Mouse (Mus musculus): ENCODE data around the gene Gm20388. TPM values are rescaled to one million over a fixed set of nuclear protein-coding genes. Genes with fewer than 3 reads are reported as not detected.

Gm20388 gene
- polyA plus RNA-seq, 1 experiment from 2014 or later = not detected

- 77% methylated on average over 8 of the region's 8 CpGs for WGBS
Observed at GRCm38 (mm10) chr8:120160366-120160765, 249.7 kb downstream of the Gm20388 start.

GRCm38 (mm10) chr8:120161658-120162403 is 251.2 kb downstream of the Gm20388 start:
- Histone ChIP-seq H3K4me1 (ENCODE audit: control insufficient read depth, insufficient read depth, low read length) (no peaks in the 10 kb centered on the region), H3K4me2 (replicated peaks; ENCODE audit: low read depth, low read length) (no peak overlapping the region), H3K9ac (ENCODE audit: low read depth, low read length) (no peak overlapping the region), H3K36me3 (ENCODE audit: control insufficient read depth, insufficient read depth, low read length) (no peaks in the 10 kb centered on the region), H3K9me3 (ENCODE audit: control insufficient read depth, low read length) (no peaks in the 10 kb centered on the region), H3K27ac (ENCODE audit: low read depth, low read length) (no peak overlapping the region), H3K4me3 (ENCODE audit: low read length) (no peak overlapping the region), H3K27me3 (ENCODE audit: control insufficient read depth, insufficient read depth, low read length) (no peaks in the 10 kb centered on the region)
- 76% methylated on average over 16 of the region's 16 CpGs for WGBS
- ATAC-seq (ENCODE audit: low FRiP score, low TSS enrichment) = no peak

More at GRCm38 (mm10) chr8:120160366-120160765, 249.7 kb downstream of the Gm20388 start:
- Histone ChIP-seq H3K4me1 (ENCODE audit: control insufficient read depth, insufficient read depth, low read length) (0 out of 2 replicates have a peak, but pooled peaks cover 3% of the 10 kb centered on the region), H3K9me3 (ENCODE audit: control insufficient read depth, low read length) (no peaks in the 10 kb centered on the region), H3K9ac (ENCODE audit: low read depth, low read length) (no peak overlapping the region), H3K36me3 (ENCODE audit: control insufficient read depth, insufficient read depth, low read length) (no peaks in the 10 kb centered on the region), H3K4me2 (replicated peaks; ENCODE audit: low read depth, low read length) (no peak overlapping the region), H3K4me3 (ENCODE audit: low read length) (no peak overlapping the region), H3K27ac (ENCODE audit: low read depth, low read length) (no peak overlapping the region), H3K27me3 (ENCODE audit: control insufficient read depth, insufficient read depth, low read length) (no peaks in the 10 kb centered on the region)
- ATAC-seq (ENCODE audit: low FRiP score, low TSS enrichment) = no peak

GRCm38 (mm10) chr8:120162404-120162752 is 251.7 kb downstream of the Gm20388 start:
- H3K36me3 ChIP-seq (ENCODE audit: control insufficient read depth, insufficient read depth, low read length) = no peaks in the 10 kb centered on the region
- WGBS = 87% methylated on average over 5 of the region's 5 CpGs
- no peaks in the 10 kb centered on the region for H3K9me3 ChIP-seq (ENCODE audit: control insufficient read depth, low read length)
- H3K4me1 ChIP-seq (ENCODE audit: control insufficient read depth, insufficient read depth, low read length) = no peaks in the 10 kb centered on the region
- no peak for ATAC-seq (ENCODE audit: low FRiP score, low TSS enrichment)
- H3K27me3 ChIP-seq (ENCODE audit: control insufficient read depth, insufficient read depth, low read length) = no peaks in the 10 kb centered on the region
- no peak overlapping the region for H3K9ac ChIP-seq (ENCODE audit: low read depth, low read length)
- no peak overlapping the region for H3K4me3 ChIP-seq (ENCODE audit: low read length)
- no peak overlapping the region for H3K4me2 ChIP-seq (replicated peaks; ENCODE audit: low read depth, low read length)
- no peak overlapping the region for H3K27ac ChIP-seq (ENCODE audit: low read depth, low read length)

GRCm38 (mm10) chr8:120163376-120163775 is 252.7 kb downstream of the Gm20388 start:
- H3K4me2 ChIP-seq (replicated peaks; ENCODE audit: low read depth, low read length) = no peak overlapping the region
- no peaks in the 10 kb centered on the region for H3K36me3 ChIP-seq (ENCODE audit: control insufficient read depth, insufficient read depth, low read length)
- no peak overlapping the region for H3K9ac ChIP-seq (ENCODE audit: low read depth, low read length)
- no peaks in the 10 kb centered on the region for H3K4me1 ChIP-seq (ENCODE audit: control insufficient read depth, insufficient read depth, low read length)
- 75% methylated on average over 8 of the region's 8 CpGs for WGBS
- H3K27ac ChIP-seq (ENCODE audit: low read depth, low read length) = no peak overlapping the region
- no peaks in the 10 kb centered on the region for H3K9me3 ChIP-seq (ENCODE audit: control insufficient read depth, low read length)
- H3K27me3 ChIP-seq (ENCODE audit: control insufficient read depth, insufficient read depth, low read length) = no peaks in the 10 kb centered on the region
- no peak overlapping the region for H3K4me3 ChIP-seq (ENCODE audit: low read length)
- ATAC-seq (ENCODE audit: low FRiP score, low TSS enrichment) = no peak

- H3K4me3 ChIP-seq (ENCODE audit: low read length) = no peak overlapping the region
- H3K27me3 ChIP-seq (ENCODE audit: control insufficient read depth, insufficient read depth, low read length) = no peaks in the 10 kb centered on the region
- H3K4me1 ChIP-seq (ENCODE audit: control insufficient read depth, insufficient read depth, low read length) = no peaks in the 10 kb centered on the region
- H3K27ac ChIP-seq (ENCODE audit: low read depth, low read length) = no peak overlapping the region
- H3K9ac ChIP-seq (ENCODE audit: low read depth, low read length) = no peak overlapping the region
- H3K4me2 ChIP-seq (replicated peaks; ENCODE audit: low read depth, low read length) = no peak overlapping the region
- no peak for ATAC-seq (ENCODE audit: low FRiP score, low TSS enrichment)
- 79% methylated on average over 5 of the region's 5 CpGs for WGBS
- no peaks in the 10 kb centered on the region for H3K36me3 ChIP-seq (ENCODE audit: control insufficient read depth, insufficient read depth, low read length)
- no peaks in the 10 kb centered on the region for H3K9me3 ChIP-seq (ENCODE audit: control insufficient read depth, low read length)
Observed at GRCm38 (mm10) chr8:120164026-120164425, 253.4 kb downstream of the Gm20388 start.

GRCm38 (mm10) chr8:120167136-120167535 is 256.5 kb downstream of the Gm20388 start:
- Histone ChIP-seq H3K9me3 (ENCODE audit: control insufficient read depth, low read length) (no peaks in the 10 kb centered on the region), H3K4me2 (replicated peaks; ENCODE audit: low read depth, low read length) (no peak overlapping the region), H3K36me3 (ENCODE audit: control insufficient read depth, insufficient read depth, low read length) (no peaks in the 10 kb centered on the region), H3K27me3 (ENCODE audit: control insufficient read depth, insufficient read depth, low read length) (no peaks in the 10 kb centered on the region), H3K4me3 (ENCODE audit: low read length) (no peak overlapping the region), H3K27ac (ENCODE audit: low read depth, low read length) (no peak overlapping the region), H3K4me1 (ENCODE audit: control insufficient read depth, insufficient read depth, low read length) (no peaks in the 10 kb centered on the region), H3K9ac (ENCODE audit: low read depth, low read length) (no peak overlapping the region)
- 75% methylated on average over 8 of the region's 8 CpGs for WGBS
- no peak for ATAC-seq (ENCODE audit: low FRiP score, low TSS enrichment)

- Histone ChIP-seq H3K9ac (ENCODE audit: low read depth, low read length) (no peak overlapping the region), H3K27ac (ENCODE audit: low read depth, low read length) (no peak overlapping the region), H3K4me2 (replicated peaks; ENCODE audit: low read depth, low read length) (no peak overlapping the region), H3K27me3 (ENCODE audit: control insufficient read depth, insufficient read depth, low read length) (no peaks in the 10 kb centered on the region), H3K36me3 (ENCODE audit: control insufficient read depth, insufficient read depth, low read length) (no peaks in the 10 kb centered on the region), H3K9me3 (ENCODE audit: control insufficient read depth, low read length) (no peaks in the 10 kb centered on the region), H3K4me3 (ENCODE audit: low read length) (no peak overlapping the region), H3K4me1 (ENCODE audit: control insufficient read depth, insufficient read depth, low read length) (no peaks in the 10 kb centered on the region)
- 39% methylated on average over 5 of the region's 5 CpGs for WGBS
- ATAC-seq (ENCODE audit: low FRiP score, low TSS enrichment) = no peak
Observed at GRCm38 (mm10) chr8:120167821-120168220, 257.2 kb downstream of the Gm20388 start.

GRCm38 (mm10) chr8:120169119-120169518 is 258.5 kb downstream of the Gm20388 start:
- Histone ChIP-seq H3K9me3 (ENCODE audit: control insufficient read depth, low read length) (no peaks in the 10 kb centered on the region), H3K27ac (ENCODE audit: low read depth, low read length) (no peak overlapping the region), H3K4me3 (ENCODE audit: low read length) (no peak overlapping the region), H3K9ac (ENCODE audit: low read depth, low read length) (no peak overlapping the region), H3K27me3 (ENCODE audit: control insufficient read depth, insufficient read depth, low read length) (0 out of 2 replicates have a peak, but pooled peaks cover 2% of the 10 kb centered on the region), H3K36me3 (ENCODE audit: control insufficient read depth, insufficient read depth, low read length) (no peaks in the 10 kb centered on the region), H3K4me2 (replicated peaks; ENCODE audit: low read depth, low read length) (no peak overlapping the region), H3K4me1 (ENCODE audit: control insufficient read depth, insufficient read depth, low read length) (no peaks in the 10 kb centered on the region)
- no peak for ATAC-seq (ENCODE audit: low FRiP score, low TSS enrichment)
- 48% methylated on average over 8 of the region's 8 CpGs for WGBS

GRCm38 (mm10) chr8:120173195-120173594 is 262.6 kb downstream of the Gm20388 start:
- ATAC-seq (ENCODE audit: low FRiP score, low TSS enrichment) = no peak

More at GRCm38 (mm10) chr8:120173195-120173594, 262.6 kb downstream of the Gm20388 start:
- Histone ChIP-seq H3K9me3 (ENCODE audit: control insufficient read depth, low read length) (no peaks in the 10 kb centered on the region), H3K9ac (ENCODE audit: low read depth, low read length) (no peak overlapping the region), H3K4me1 (ENCODE audit: control insufficient read depth, insufficient read depth, low read length) (peaks cover 16% of the 10 kb centered on the region), H3K27ac (ENCODE audit: low read depth, low read length) (no peak overlapping the region), H3K4me3 (ENCODE audit: low read length) (no peak overlapping the region), H3K36me3 (ENCODE audit: control insufficient read depth, insufficient read depth, low read length) (no peaks in the 10 kb centered on the region), H3K4me2 (replicated peaks; ENCODE audit: low read depth, low read length) (no peak overlapping the region), H3K27me3 (ENCODE audit: control insufficient read depth, insufficient read depth, low read length) (peaks cover 7% of the 10 kb centered on the region)
- WGBS = 88% methylated on average over 1 of the region's 1 CpGs
